Mouse (Mus musculus): ENCODE measurements around the gene Gm572. TPM values are rescaled to one million over a fixed set of nuclear protein-coding genes. Genes with fewer than 3 reads are reported as not detected.

Gene Gm572
- polyA plus RNA-seq, 1 experiment from 2014 or later = not detected

DNA sequence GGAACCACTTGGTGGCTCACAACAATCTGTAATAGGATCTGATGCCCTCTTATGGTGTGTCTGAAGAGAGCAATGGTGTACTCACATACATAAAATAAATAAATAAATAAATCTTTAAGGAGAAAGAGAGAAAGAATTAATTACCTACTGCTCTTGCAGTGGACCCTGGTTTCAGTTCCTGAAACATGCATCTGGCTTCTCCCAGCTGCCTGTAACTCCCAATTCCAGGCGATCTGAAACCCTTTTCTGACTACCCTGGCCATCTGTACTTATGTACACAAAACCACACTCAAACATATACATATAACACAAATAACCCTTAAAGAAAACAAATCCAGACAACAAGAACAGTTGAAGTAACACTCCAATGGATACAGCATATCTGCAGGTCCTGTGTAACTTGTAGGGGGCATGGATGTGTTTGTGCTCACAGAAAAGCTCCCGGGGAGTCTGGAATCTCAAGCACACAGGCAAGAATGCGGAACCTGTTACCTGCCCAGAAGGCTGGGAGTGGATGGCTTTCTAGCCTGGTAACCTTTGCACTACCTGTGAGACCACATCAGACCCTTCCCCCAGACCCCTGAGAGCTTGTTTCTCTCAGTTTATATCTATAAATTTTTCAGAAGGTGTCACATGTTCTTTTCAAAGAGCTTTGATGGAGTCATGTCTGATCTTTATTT is 11.0 kb upstream of the Gm572 start:
- no peak for ATAC-seq
- 76% methylated on average over 3 of the region's 3 CpGs for WGBS

DNA sequence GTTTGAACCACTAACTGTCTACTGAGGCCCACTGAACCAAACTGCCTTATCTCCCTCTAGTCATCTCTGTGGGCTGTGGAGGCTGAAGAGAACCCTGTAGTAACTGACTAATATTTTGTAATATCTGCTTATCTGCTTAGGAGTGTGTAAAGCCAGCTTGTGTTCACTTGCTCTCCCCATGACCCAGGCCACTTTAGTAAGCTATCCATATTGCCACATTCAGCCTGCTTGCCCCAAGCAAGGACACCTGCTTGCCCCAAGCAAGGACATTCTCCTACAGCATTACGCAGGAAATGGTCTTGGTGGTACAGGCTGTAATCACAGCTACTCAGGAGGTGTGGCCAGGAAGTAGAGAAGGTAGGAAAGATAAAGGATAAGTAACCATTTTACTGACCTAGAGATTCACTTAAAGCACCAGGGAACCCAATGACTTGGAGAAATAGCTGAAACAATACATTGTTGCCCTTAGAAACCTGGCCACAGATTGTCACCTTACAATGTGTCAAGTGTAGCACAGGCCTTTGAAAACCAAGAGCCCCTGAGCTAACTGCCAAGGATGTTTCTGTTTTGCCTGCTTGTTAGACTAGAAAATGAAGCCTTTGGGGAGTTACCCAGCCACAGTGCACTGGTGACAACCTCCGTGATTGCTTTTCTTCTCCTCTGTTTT is 9.6 kb upstream of the Gm572 start:
- DNase-seq (ENCODE audit: low spot score) (no peak), ATAC-seq (no peak)
- Histone ChIP-seq H3K27me3 (replicated peaks; ENCODE audit: control insufficient read depth, insufficient read depth, low read length) (no peaks in the 10 kb centered on the region), H3K9me3 (replicated peaks; ENCODE audit: control insufficient read depth, low read length) (no peaks in the 10 kb centered on the region), H3K4me1 (ENCODE audit: control insufficient read depth, insufficient read depth, low read length) (no peaks in the 10 kb centered on the region), H3K27ac (ENCODE audit: low read depth, low read length) (no peak overlapping the region), H3K9ac (ENCODE audit: low read length) (no peak overlapping the region), H3K36me3 (ENCODE audit: control insufficient read depth, insufficient read depth, low read length) (no peaks in the 10 kb centered on the region), H3K4me3 (ENCODE audit: low read depth, low read length) (no peak overlapping the region), H3K4me2 (ENCODE audit: low read length) (no peak overlapping the region)
- WGBS = 84% methylated on average over 2 of the region's 2 CpGs

More for the DNA sequence above, 11.0 kb upstream of the Gm572 start:
- H3K9me3 ChIP-seq (replicated peaks; ENCODE audit: control insufficient read depth, low read length) = no peaks in the 10 kb centered on the region
- H3K4me2 ChIP-seq (ENCODE audit: low read length) = no peak overlapping the region
- no peaks in the 10 kb centered on the region for H3K4me1 ChIP-seq (ENCODE audit: control insufficient read depth, insufficient read depth, low read length)
- H3K27me3 ChIP-seq (replicated peaks; ENCODE audit: control insufficient read depth, insufficient read depth, low read length) = no peaks in the 10 kb centered on the region
- no peaks in the 10 kb centered on the region for H3K36me3 ChIP-seq (ENCODE audit: control insufficient read depth, insufficient read depth, low read length)
- H3K27ac ChIP-seq (ENCODE audit: low read depth, low read length) = no peak overlapping the region
- DNase-seq (ENCODE audit: low spot score) = no peak
- H3K4me3 ChIP-seq (ENCODE audit: low read depth, low read length) = no peak overlapping the region
- no peak overlapping the region for H3K9ac ChIP-seq (ENCODE audit: low read length)

DNA sequence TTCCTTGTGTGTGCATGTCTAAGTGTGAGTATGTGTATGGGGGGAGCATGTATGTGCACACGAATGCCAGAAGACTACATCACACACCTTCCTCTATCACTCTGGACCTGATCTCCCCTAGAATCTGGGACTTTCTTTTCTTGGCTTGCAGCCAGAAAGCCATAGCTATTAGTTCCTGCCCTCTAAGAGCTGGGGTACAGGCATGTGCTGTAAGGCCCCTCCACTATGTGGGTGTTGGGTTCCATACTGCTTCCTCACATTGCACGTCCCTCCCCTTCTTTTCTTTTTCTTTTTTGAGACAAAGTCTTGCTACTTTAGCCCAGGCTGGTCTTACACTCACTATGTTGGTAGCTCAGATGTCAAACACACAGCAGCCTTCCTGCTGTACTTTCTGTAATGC is 7.8 kb upstream of the Gm572 start:
- no peaks in the 10 kb centered on the region for H3K36me3 ChIP-seq (ENCODE audit: control insufficient read depth, insufficient read depth, low read length)
- no peak overlapping the region for H3K4me3 ChIP-seq (ENCODE audit: low read depth, low read length)
- WGBS = 74% methylated on average over 2 of the region's 2 CpGs
- H3K4me2 ChIP-seq (ENCODE audit: low read length) = no peak overlapping the region
- no peaks in the 10 kb centered on the region for H3K4me1 ChIP-seq (ENCODE audit: control insufficient read depth, insufficient read depth, low read length)
- DNase-seq (ENCODE audit: low spot score) = no peak
- no peak overlapping the region for H3K27ac ChIP-seq (ENCODE audit: low read depth, low read length)
- ATAC-seq = no peak
- no peak overlapping the region for H3K9ac ChIP-seq (ENCODE audit: low read length)
- H3K9me3 ChIP-seq (replicated peaks; ENCODE audit: control insufficient read depth, low read length) = no peaks in the 10 kb centered on the region
- no peaks in the 10 kb centered on the region for H3K27me3 ChIP-seq (replicated peaks; ENCODE audit: control insufficient read depth, insufficient read depth, low read length)

DNA sequence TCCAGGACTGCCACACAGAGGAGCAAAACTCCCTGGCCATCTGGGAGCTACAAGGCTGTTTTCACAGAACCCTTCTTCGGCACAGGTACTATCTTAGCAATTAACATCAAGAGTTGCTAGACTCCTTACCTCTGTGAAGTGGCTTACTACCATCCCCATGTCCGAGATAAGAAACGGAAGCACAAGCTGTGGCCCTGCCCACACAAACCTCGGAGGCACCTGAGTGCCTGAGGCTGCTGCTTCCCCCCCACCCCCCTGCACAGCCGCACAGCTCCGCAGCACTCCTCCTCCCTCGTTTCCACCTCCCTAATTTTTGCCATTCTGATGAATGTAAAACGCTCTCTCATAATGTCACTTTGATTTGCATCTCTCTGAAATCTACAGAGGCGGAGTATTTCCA is 4.8 kb upstream of the Gm572 start:
- WGBS = 57% methylated on average over 9 of the region's 9 CpGs
- Histone ChIP-seq H3K36me3 (ENCODE audit: control insufficient read depth, insufficient read depth, low read length) (no peaks in the 10 kb centered on the region), H3K27ac (ENCODE audit: low read depth, low read length) (no peak overlapping the region), H3K27me3 (replicated peaks; ENCODE audit: control insufficient read depth, insufficient read depth, low read length) (no peaks in the 10 kb centered on the region), H3K4me3 (ENCODE audit: low read depth, low read length) (no peak overlapping the region), H3K4me2 (ENCODE audit: low read length) (no peak overlapping the region), H3K9me3 (replicated peaks; ENCODE audit: control insufficient read depth, low read length) (no peaks in the 10 kb centered on the region), H3K9ac (ENCODE audit: low read length) (no peak overlapping the region), H3K4me1 (ENCODE audit: control insufficient read depth, insufficient read depth, low read length) (no peaks in the 10 kb centered on the region)
- DNase-seq (ENCODE audit: low spot score) = no peak
- no peak for ATAC-seq

DNA sequence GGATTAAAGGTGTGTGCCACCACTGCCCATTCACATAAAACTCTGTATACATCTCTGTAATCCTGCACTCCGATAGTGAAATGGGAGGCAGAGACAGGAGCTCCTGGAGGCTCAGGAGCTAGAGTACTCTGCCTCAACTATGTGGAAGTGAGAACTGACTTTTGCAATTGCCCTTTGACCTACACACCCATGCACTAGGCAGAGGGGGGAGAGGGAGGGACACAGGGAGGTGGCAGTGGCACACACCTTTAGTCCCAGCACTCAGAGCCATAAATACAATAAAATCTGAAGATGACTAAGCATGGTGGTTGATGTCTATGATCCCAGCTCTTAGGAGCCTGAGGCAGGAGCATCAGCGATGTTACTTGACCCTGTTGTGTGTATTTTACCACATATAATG is 3.7 kb upstream of the Gm572 start:
- no peaks in the 10 kb centered on the region; the same call in 1 of the 2 replicates for H3K4me1 ChIP-seq (ENCODE audit: control insufficient read depth, insufficient read depth, low read length)
- H3K36me3 ChIP-seq (ENCODE audit: control insufficient read depth, insufficient read depth, low read length) = no peaks in the 10 kb centered on the region
- H3K4me2 ChIP-seq (ENCODE audit: low read length) = no peak overlapping the region
- H3K27ac ChIP-seq (ENCODE audit: low read depth, low read length) = no peak overlapping the region
- WGBS = 80% methylated on average over 2 of the region's 2 CpGs
- H3K4me3 ChIP-seq (ENCODE audit: low read depth, low read length) = no peak overlapping the region
- no peak overlapping the region for H3K9ac ChIP-seq (ENCODE audit: low read length)
- H3K27me3 ChIP-seq (replicated peaks; ENCODE audit: control insufficient read depth, insufficient read depth, low read length) = no peaks in the 10 kb centered on the region
- no peaks in the 10 kb centered on the region for H3K9me3 ChIP-seq (replicated peaks; ENCODE audit: control insufficient read depth, low read length)
- no peak for DNase-seq (ENCODE audit: low spot score)
- ATAC-seq = no peak

DNA sequence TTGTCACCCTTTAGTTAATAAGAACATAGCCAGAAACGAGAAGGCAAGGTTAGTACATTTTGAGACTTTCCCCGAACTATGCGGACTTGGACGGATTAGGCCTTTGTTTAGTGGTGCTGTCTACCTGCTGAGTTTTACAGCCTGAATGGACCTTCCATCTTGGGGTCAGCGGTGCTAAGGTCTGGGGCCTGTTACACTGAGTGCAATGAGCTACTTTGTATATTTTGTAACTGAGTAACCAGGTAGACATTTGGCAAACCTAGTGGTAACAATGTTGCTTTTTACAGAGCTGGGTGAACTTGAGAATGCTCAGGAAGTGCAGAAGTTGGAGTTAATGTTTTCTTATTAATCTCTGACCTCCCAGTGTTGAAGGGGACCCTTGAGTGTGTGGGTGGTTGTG is 2.0 kb upstream of the Gm572 start:
- H3K4me2 ChIP-seq (ENCODE audit: low read length) = no peak overlapping the region
- WGBS = 75% methylated on average over 5 of the region's 5 CpGs
- DNase-seq (ENCODE audit: low spot score) = no peak
- H3K9ac ChIP-seq (ENCODE audit: low read length) = no peak overlapping the region
- H3K36me3 ChIP-seq (ENCODE audit: control insufficient read depth, insufficient read depth, low read length) = no peaks in the 10 kb centered on the region
- no peak for ATAC-seq
- no peaks in the 10 kb centered on the region; the same call in 1 of the 2 replicates for H3K4me1 ChIP-seq (ENCODE audit: control insufficient read depth, insufficient read depth, low read length)
- H3K9me3 ChIP-seq (replicated peaks; ENCODE audit: control insufficient read depth, low read length) = no peaks in the 10 kb centered on the region
- H3K4me3 ChIP-seq (ENCODE audit: low read depth, low read length) = no peak overlapping the region
- H3K27ac ChIP-seq (ENCODE audit: low read depth, low read length) = no peak overlapping the region
- H3K27me3 ChIP-seq (replicated peaks; ENCODE audit: control insufficient read depth, insufficient read depth, low read length) = no peaks in the 10 kb centered on the region

DNA sequence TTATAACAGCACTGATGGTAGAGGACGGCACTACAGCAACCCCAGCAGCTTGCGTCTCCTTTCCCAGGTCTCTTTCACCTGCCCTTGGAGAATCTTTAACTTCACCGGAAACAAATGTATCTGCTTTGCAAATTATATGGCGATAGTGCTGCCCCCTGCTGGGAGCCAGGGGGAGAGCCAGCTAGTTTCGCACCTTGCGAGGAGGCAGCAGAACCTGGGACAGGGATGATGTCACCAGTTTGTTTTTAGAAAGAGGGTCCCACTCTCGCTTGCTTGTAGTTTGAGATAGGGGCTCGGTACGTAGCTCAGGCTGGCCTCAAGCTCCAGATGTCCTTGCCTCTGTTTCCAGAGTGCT is 1.0 kb downstream of the Gm572 start:
- H3K9me3 ChIP-seq (replicated peaks; ENCODE audit: control insufficient read depth, low read length) = no peaks in the 10 kb centered on the region
- H3K36me3 ChIP-seq (ENCODE audit: control insufficient read depth, insufficient read depth, low read length) = no peaks in the 10 kb centered on the region
- H3K27me3 ChIP-seq (replicated peaks; ENCODE audit: control insufficient read depth, insufficient read depth, low read length) = no peaks in the 10 kb centered on the region
- DNase-seq (ENCODE audit: low spot score) = peak; percentile 69
- no peak overlapping the region for H3K4me3 ChIP-seq (ENCODE audit: low read depth, low read length)
- no peak overlapping the region for H3K9ac ChIP-seq (ENCODE audit: low read length)
- no peak for ATAC-seq
- H3K27ac ChIP-seq (ENCODE audit: low read depth, low read length) = no peak overlapping the region
- no peaks in the 10 kb centered on the region; the same call in 1 of the 2 replicates for H3K4me1 ChIP-seq (ENCODE audit: control insufficient read depth, insufficient read depth, low read length)
- 6% methylated on average over 9 of the region's 9 CpGs for WGBS
- H3K4me2 ChIP-seq (ENCODE audit: low read length) = peak overlapping the region; percentile 28

DNA sequence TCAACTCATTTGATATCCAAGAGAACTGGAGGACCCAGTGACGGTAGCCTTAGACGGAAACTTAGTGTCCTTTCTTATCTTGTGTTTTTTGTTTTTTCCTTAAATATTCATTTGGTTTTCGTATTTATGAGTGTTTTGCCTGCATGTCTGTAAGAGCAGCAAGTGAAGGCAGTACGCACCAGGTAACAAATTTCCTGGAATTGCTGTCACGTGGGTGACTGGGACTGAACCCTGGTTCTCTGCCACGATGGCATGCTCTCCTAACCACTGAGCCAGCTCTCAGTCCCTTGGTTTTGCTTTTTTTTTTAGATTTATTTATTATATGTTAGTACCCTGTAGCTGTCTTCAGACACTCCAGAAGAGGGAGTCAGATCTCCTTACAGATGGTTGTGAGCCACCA is 1.8 kb downstream of the Gm572 start:
- Histone ChIP-seq H3K9me3 (replicated peaks; ENCODE audit: control insufficient read depth, low read length) (no peaks in the 10 kb centered on the region), H3K36me3 (ENCODE audit: control insufficient read depth, insufficient read depth, low read length) (no peaks in the 10 kb centered on the region), H3K27me3 (replicated peaks; ENCODE audit: control insufficient read depth, insufficient read depth, low read length) (no peaks in the 10 kb centered on the region), H3K4me2 (ENCODE audit: low read length) (no peak overlapping the region), H3K4me1 (ENCODE audit: control insufficient read depth, insufficient read depth, low read length) (no peaks in the 10 kb centered on the region; the same call in 1 of the 2 replicates), H3K27ac (ENCODE audit: low read depth, low read length) (no peak overlapping the region), H3K9ac (ENCODE audit: low read length) (no peak overlapping the region), H3K4me3 (ENCODE audit: low read depth, low read length) (no peak overlapping the region)
- ATAC-seq (no peak), DNase-seq (ENCODE audit: low spot score) (no peak)
- 93% methylated on average over 6 of the region's 6 CpGs for WGBS

DNA sequence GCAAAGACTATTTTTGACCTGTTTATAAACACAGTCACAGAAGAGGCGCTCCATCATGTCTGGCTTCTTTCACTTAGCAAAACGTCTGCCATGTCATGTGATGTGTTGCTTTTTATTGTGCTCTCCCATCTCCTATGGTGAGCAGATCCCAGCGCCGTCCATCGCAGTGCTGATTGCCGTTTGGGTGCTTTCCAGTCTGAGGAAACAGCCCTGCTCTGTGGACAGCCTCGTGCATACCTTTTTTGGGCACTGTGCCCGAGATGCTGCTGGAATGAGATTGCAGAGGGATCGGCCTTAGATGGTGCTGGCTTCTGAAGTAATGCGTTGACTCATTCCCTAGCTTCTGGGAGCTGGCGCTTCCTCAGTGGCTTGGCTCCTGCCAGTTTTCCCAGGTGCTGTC is 3.5 kb downstream of the Gm572 start:
- Histone ChIP-seq H3K4me1 (ENCODE audit: control insufficient read depth, insufficient read depth, low read length) (no peaks in the 10 kb centered on the region; the same call in 1 of the 2 replicates), H3K9me3 (replicated peaks; ENCODE audit: control insufficient read depth, low read length) (no peaks in the 10 kb centered on the region), H3K4me3 (ENCODE audit: low read depth, low read length) (no peak overlapping the region), H3K36me3 (ENCODE audit: control insufficient read depth, insufficient read depth, low read length) (no peaks in the 10 kb centered on the region), H3K27ac (ENCODE audit: low read depth, low read length) (no peak overlapping the region), H3K27me3 (replicated peaks; ENCODE audit: control insufficient read depth, insufficient read depth, low read length) (no peaks in the 10 kb centered on the region), H3K9ac (ENCODE audit: low read length) (no peak overlapping the region), H3K4me2 (ENCODE audit: low read length) (no peak overlapping the region)
- DNase-seq (ENCODE audit: low spot score) (peak; percentile 47), ATAC-seq (no peak)
- 64% methylated on average over 11 of the region's 11 CpGs for WGBS

Measured in forebrain, embryonic 14.5 days (tissue).